Mouse (Mus musculus) hindbrain, embryonic 13.5 days (tissue): Measurements from ENCODE around the gene Trim71. TPM values are rescaled to one million over a fixed set of nuclear protein-coding genes. Genes with fewer than 3 reads are reported as not detected.

Experiments
- ATAC-seq: fragments of 200-750 bp; cut with Nextera tagmentation; 2 replicates; pipeline ENCODE4 v1.8.0; 2017; ENCODE audit warnings: moderate TSS enrichment; ENCODE audit not compliant: low FRiP score
- H3K27ac ChIP-seq: fragments of 300-500 bp; sonication (generic); 2 replicates; pipeline ENCODE4 v1.5.1; 2015; ENCODE audit warnings: inconsistent platforms, mild to moderate bottlenecking, moderate library complexity
- H3K27me3 ChIP-seq: fragments of 300-500 bp; sonication (generic); 2 replicates; pipeline ENCODE4 v1.6.1; 2015; ENCODE audit warnings: mild to moderate bottlenecking, inconsistent platforms
- H3K36me3 ChIP-seq: fragments of 300-500 bp; sonication (generic); 2 replicates; pipeline ENCODE4 v1.6.1; 2015; ENCODE audit warnings: mild to moderate bottlenecking, inconsistent platforms
- H3K4me1 ChIP-seq: fragments of 300-500 bp; sonication (generic); replicated peaks from 2 replicates; pipeline ENCODE4 v1.6.1; 2015; ENCODE audit warnings: inconsistent platforms
- H3K4me2 ChIP-seq: fragments of 300-500 bp; sonication (generic); 2 replicates; pipeline ENCODE4 v1.6.1; 2015; ENCODE audit warnings: inconsistent platforms, mild to moderate bottlenecking, moderate library complexity
- H3K4me3 ChIP-seq: fragments of 300-500 bp; sonication (generic); 2 replicates; pipeline ENCODE4 v1.5.1; 2015; ENCODE audit warnings: mild to moderate bottlenecking, inconsistent platforms
- H3K9ac ChIP-seq: fragments of 300-500 bp; sonication (generic); 2 replicates; pipeline ENCODE4 v1.6.1; 2015; ENCODE audit warnings: mild to moderate bottlenecking, inconsistent platforms
- H3K9me3 ChIP-seq: fragments of 300-500 bp; sonication (generic); 2 replicates; pipeline ENCODE4 v1.6.1; 2016; ENCODE audit warnings: inconsistent platforms
- WGBS: fragments of 180-500 bp; shearing (Covaris S2); methylation state at CpG from one replicate; pipeline ENCODE4 v1.1.7; 2015; 5-methylcytosine and 5-hydroxymethylcytosine counted together
- polyA plus RNA-seq: library from polyadenylated mRNA; unstranded; fragments of >200 nt; fragmentation: Nextera tagmentation; extraction: Ambion mirVana; gene quantifications from 2 replicates; pipeline ENCODE4 v1.2.1, GENCODE M21; 2015

The Trim71 gene
- polyA plus RNA-seq, 1 experiment from 2014 or later, result 0.53 TPM

DNA sequence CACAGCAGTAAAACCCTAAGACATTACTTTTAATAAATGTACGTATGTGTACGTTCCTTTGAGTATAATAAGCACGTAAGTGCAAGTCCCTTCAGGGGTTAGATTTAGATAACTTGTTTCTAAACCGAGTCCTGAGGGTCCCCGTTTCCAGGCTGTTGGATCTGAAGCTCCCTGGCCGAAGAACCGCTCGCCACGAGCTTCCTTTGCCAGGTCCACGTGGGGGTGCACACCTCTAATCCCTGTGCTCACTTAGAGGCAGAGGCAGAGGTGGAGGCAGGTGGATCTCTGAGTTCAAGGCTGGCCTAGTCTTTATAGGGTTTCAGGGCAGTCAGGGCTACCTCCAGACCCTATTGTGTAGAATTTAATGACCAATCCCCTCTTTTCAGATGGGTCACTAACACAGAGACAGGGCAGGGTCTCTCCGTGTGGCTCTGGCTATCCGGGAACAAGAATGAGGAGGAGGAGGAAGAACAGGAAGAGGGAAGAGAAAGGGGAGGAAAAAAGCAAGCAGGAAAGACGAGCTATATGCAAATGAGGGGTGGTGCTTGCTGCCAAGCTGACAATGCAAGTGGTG, 46.2 kb downstream of the Trim71 start:
- H3K4me2 ChIP-seq, result no peak overlapping the region
- H3K4me3 ChIP-seq, result no peak overlapping the region
- H3K36me3 ChIP-seq, result peaks cover 15% of the 10 kb centered on the region
- 81% methylated on average over 13 of the region's 13 CpGs for WGBS
- peaks cover 12% of the 10 kb centered on the region for H3K9me3 ChIP-seq
- no peak overlapping the region for H3K27ac ChIP-seq
- no peaks in the 10 kb centered on the region for H3K27me3 ChIP-seq
- H3K9ac ChIP-seq, result no peak overlapping the region
- no peaks in the 10 kb centered on the region; the same call in 1 of the 2 replicates for H3K4me1 ChIP-seq
- no peak for ATAC-seq

GRCm38 (mm10) chr9:114515364-114515763, 48.8 kb downstream of the Trim71 start, which contains the start of gene C130032M10Rik:
TSS of gene C130032M10Rik (plus strand) at chr9:114515697.
- no peak for ATAC-seq
- H3K9ac ChIP-seq, result no peak within 1 kb of the TSS
- WGBS, result 90% methylated on average over 11 of the region's 11 CpGs
- no peak within 1 kb of the TSS for H3K27ac ChIP-seq
- peaks cover 31% of the 10 kb centered on the region for H3K9me3 ChIP-seq
- H3K36me3 ChIP-seq, result peaks cover 35% of the 10 kb centered on the region
- no peaks in the 10 kb centered on the region; the same call in 1 of the 2 replicates for H3K4me1 ChIP-seq
- no peak within 1 kb of the TSS for H3K4me2 ChIP-seq
- no peak within 1 kb of the TSS for H3K4me3 ChIP-seq
- no peaks in the 10 kb centered on the region for H3K27me3 ChIP-seq

GRCm38 (mm10) chr9:114512831-114513230, 51.3 kb downstream of the Trim71 start:
- Histone ChIP-seq H3K27me3 (no peaks in the 10 kb centered on the region), H3K4me1 (no peaks in the 10 kb centered on the region; the same call in 1 of the 2 replicates), H3K4me3 (no peak overlapping the region), H3K27ac (no peak overlapping the region), H3K9me3 (peaks cover 31% of the 10 kb centered on the region), H3K36me3 (peaks cover 46% of the 10 kb centered on the region), H3K4me2 (no peak overlapping the region), H3K9ac (no peak overlapping the region)
- ATAC-seq, result no peak
- WGBS, result 96% methylated on average over 21 of the region's 21 CpGs

DNA sequence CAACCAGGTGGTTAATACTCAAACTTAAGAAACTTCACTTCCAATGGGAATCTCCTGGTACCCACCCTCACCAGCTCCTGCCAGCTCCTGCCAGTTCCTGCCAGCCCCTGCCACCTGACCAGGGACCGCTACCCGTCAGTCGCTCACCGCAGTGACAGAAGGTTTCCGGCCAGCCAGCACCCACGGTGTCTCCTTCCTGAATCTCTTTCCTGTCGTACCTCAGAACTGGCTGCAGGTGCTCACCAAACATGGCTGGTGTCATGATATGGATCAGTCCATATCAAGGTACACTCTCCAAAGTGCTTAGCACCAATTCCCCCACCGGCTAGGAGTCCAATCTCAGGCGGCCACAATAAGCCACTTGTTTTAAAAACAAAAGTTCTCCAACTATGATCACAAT, 54.4 kb downstream of the Trim71 start:
- WGBS, result 93% methylated on average over 9 of the region's 9 CpGs
- Histone ChIP-seq H3K4me1 (no peaks in the 10 kb centered on the region), H3K4me3 (no peak overlapping the region), H3K4me2 (no peak overlapping the region), H3K36me3 (peaks cover 46% of the 10 kb centered on the region), H3K27ac (no peak overlapping the region), H3K9me3 (peaks cover 31% of the 10 kb centered on the region), H3K9ac (no peak overlapping the region), H3K27me3 (no peaks in the 10 kb centered on the region)
- no peak for ATAC-seq

DNA sequence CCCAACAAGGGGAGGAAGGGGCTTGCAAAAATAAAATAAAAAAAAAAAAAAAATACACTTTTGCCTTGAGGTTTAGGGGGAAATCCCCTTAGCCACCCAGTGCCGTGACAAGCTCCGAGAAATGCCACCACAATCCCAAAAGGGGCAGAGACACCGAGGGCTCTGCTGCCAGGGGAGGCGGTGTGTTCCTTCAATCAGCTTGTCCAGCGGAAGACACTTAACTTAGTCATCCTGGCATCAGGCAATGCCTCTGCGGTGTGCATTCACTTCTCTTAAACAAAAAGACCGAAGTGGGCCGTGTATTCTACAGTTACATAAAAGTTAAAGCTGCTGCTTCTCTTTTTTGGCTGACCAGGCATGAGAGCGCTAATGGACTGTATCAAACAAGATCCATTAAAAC, 56.7 kb downstream of the Trim71 start:
- no peak overlapping the region for H3K9ac ChIP-seq
- no peaks in the 10 kb centered on the region for H3K4me1 ChIP-seq
- no peaks in the 10 kb centered on the region for H3K27me3 ChIP-seq
- H3K36me3 ChIP-seq, result peaks cover 26% of the 10 kb centered on the region
- H3K27ac ChIP-seq, result no peak overlapping the region
- H3K4me2 ChIP-seq, result no peak overlapping the region
- H3K4me3 ChIP-seq, result no peak overlapping the region
- WGBS, result 91% methylated on average over 9 of the region's 9 CpGs
- ATAC-seq, result no peak
- peaks cover 14% of the 10 kb centered on the region; the same call in 1 of the 2 replicates for H3K9me3 ChIP-seq

GRCm38 (mm10) chr9:114506564-114506963, 57.6 kb downstream of the Trim71 start:
- H3K36me3 ChIP-seq, result peaks cover 18% of the 10 kb centered on the region
- H3K4me2 ChIP-seq, result no peak overlapping the region
- ATAC-seq, result no peak
- H3K27ac ChIP-seq, result no peak overlapping the region
- H3K4me3 ChIP-seq, result no peak overlapping the region
- no peaks in the 10 kb centered on the region for H3K4me1 ChIP-seq
- no peaks in the 10 kb centered on the region for H3K27me3 ChIP-seq
- no peak overlapping the region for H3K9ac ChIP-seq
- 82% methylated on average over 4 of the region's 4 CpGs for WGBS
- peaks cover 7% of the 10 kb centered on the region; the same call in 1 of the 2 replicates for H3K9me3 ChIP-seq

GRCm38 (mm10) chr9:114504816-114505215, 59.4 kb downstream of the Trim71 start, which contains the start of gene Ccr4:
TSS of gene Ccr4 (minus strand) at chr9:114504916.
- Histone ChIP-seq H3K27ac (no peak within 1 kb of the TSS), H3K4me2 (no peak within 1 kb of the TSS), H3K4me1 (no peaks in the 10 kb centered on the region), H3K4me3 (no peak within 1 kb of the TSS), H3K9me3 (no peaks in the 10 kb centered on the region), H3K36me3 (peaks cover 9% of the 10 kb centered on the region; the same call in 1 of the 2 replicates), H3K27me3 (no peaks in the 10 kb centered on the region), H3K9ac (no peak within 1 kb of the TSS)
- ATAC-seq, result no peak
- 91% methylated on average over 9 of the region's 9 CpGs for WGBS

DNA sequence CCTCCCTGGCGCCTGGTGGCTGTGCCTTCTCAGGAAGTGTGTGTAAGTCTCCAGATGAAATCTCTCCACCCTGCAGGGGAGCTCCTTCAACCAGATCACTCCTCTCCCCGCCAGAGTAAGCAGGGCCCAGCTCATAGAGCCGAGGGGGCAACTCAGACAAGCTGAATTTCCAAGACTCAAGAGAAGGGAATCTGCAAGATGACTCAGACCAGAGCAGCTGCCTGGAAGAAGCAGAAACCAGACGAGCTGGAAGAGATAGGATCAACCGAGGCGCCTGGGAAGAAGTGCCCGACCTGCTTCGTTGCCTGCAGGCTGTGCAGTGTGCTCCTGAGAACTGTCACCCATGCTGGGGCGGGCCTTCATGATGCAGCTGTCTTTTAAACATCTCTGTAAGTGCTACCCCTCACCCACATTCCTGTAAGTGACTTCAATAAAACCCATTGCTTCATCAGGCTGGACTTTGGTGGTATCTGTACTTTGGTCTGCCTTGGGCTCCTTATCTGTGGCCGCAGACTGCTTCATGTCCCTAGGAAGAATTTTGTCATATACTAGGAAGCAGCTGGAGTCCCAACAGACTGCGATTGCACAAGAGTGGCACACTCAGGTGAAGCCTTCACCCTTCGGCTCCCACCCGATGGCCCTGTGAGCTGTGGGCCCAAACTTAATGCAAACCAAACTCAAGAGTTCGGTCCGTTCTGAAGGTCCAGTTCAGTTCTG, 61.3 kb downstream of the Trim71 start:
- H3K4me1 ChIP-seq, result no peaks in the 10 kb centered on the region
- H3K27ac ChIP-seq, result no peak overlapping the region
- no peak overlapping the region for H3K4me2 ChIP-seq
- H3K9me3 ChIP-seq, result no peaks in the 10 kb centered on the region
- no peaks in the 10 kb centered on the region for H3K36me3 ChIP-seq
- H3K4me3 ChIP-seq, result no peak overlapping the region
- H3K27me3 ChIP-seq, result no peaks in the 10 kb centered on the region
- no peak for ATAC-seq
- WGBS, result 79% methylated on average over 15 of the region's 15 CpGs
- no peak overlapping the region for H3K9ac ChIP-seq

DNA sequence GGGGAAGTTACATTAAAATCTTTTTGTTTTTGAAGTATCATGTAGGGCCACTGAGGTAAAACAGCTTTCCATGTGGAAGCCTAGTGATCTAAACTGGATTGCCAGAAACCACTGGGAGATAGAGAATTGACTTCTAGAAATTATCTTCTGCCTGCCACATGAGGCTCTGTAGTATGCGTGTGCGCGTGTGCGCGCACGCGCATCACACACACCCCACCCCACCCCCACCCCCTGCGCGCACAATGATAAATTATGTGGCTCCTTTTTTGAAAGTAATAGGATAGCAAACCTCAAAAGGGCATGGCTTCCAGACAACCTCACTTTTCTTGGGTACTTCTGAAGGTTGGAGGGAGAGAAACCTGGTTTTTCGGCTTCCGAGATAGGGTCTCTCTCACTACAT, 62.3 kb downstream of the Trim71 start:
- Histone ChIP-seq H3K4me2 (no peak overlapping the region), H3K9me3 (no peaks in the 10 kb centered on the region), H3K27me3 (no peaks in the 10 kb centered on the region), H3K4me1 (no peaks in the 10 kb centered on the region), H3K27ac (no peak overlapping the region), H3K4me3 (no peak overlapping the region), H3K36me3 (no peaks in the 10 kb centered on the region), H3K9ac (no peak overlapping the region)
- no peak for ATAC-seq
- 96% methylated on average over 11 of the region's 11 CpGs for WGBS

- no peak for ATAC-seq
- WGBS, result 91% methylated on average over 7 of the region's 7 CpGs
- H3K27ac ChIP-seq, result no peak overlapping the region
These were observed 63.1 kb downstream of the Trim71 start for GRCm38 (mm10) chr9:114501111-114501510.

GRCm38 (mm10) chr9:114499783-114500515, 64.2 kb downstream of the Trim71 start:
- no peak overlapping the region for H3K4me3 ChIP-seq
- no peaks in the 10 kb centered on the region for H3K9me3 ChIP-seq
- H3K9ac ChIP-seq, result no peak overlapping the region
- H3K4me2 ChIP-seq, result no peak overlapping the region
- no peak overlapping the region for H3K27ac ChIP-seq
- 21% methylated on average over 15 of the region's 15 CpGs for WGBS
- H3K4me1 ChIP-seq, result no peaks in the 10 kb centered on the region
- no peaks in the 10 kb centered on the region for H3K27me3 ChIP-seq
- no peaks in the 10 kb centered on the region for H3K36me3 ChIP-seq
- no peak for ATAC-seq

More at GRCm38 (mm10) chr9:114501111-114501510, 63.1 kb downstream of the Trim71 start:
- Histone ChIP-seq H3K36me3 (no peaks in the 10 kb centered on the region), H3K9me3 (no peaks in the 10 kb centered on the region), H3K9ac (no peak overlapping the region), H3K4me2 (no peak overlapping the region), H3K27me3 (no peaks in the 10 kb centered on the region), H3K4me3 (no peak overlapping the region), H3K4me1 (no peaks in the 10 kb centered on the region)

DNA sequence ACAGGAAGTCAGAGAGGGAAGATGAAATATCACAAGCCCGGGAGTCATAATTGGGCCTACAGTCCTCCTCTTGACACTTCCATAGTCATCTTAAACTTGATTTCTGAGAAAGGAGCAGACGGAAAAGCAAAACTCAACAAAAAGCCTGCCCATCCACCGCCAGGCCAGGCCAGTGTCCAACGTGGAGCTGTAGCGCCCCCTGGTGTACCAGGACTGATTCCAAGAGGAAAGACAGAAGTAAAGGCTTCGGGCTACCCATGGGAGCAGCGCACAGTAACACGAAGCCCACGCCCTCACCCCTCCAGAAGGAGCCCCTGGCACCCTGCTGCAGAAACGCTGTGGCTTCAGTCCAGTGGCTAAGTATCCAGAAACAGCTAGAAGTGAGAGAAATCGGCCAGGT, 66.0 kb downstream of the Trim71 start:
- Histone ChIP-seq H3K9ac (no peak overlapping the region), H3K9me3 (no peaks in the 10 kb centered on the region), H3K4me1 (no peaks in the 10 kb centered on the region), H3K27me3 (no peaks in the 10 kb centered on the region), H3K4me2 (peak overlapping the region; percentile 32; the same call in 1 of the 2 replicates), H3K27ac (no peak overlapping the region), H3K4me3 (no peak overlapping the region), H3K36me3 (no peaks in the 10 kb centered on the region)
- ATAC-seq, result no peak
- 10% methylated on average over 11 of the region's 11 CpGs for WGBS
